Mouse (Mus musculus) yolk sac, embryonic 10.5 days (tissue): Measurements from ENCODE around the gene Gm10563.
A peak's percentile ranks its signal among the peaks of the same experiment; 100 is the strongest.

Experiments used
- DNase-seq: peaks from one replicate; pipeline ENCODE4 v3.0.0-alpha.2; 2017; ENCODE audit warnings: low spot score

Gene Gm10563

GRCm38 (mm10) chr4:155652283-155653085 lies 7.3 kb upstream of the Gm10563 start:
- no peak for DNase-seq

GRCm38 (mm10) chr4:155651553-155652269 lies 6.5 kb upstream of the Gm10563 start:
- no peak for DNase-seq

- no peak for DNase-seq
Observed at GRCm38 (mm10) chr4:155649355-155649754, 4.1 kb upstream of the Gm10563 start.

GRCm38 (mm10) chr4:155645721-155646120 lies 513 bp upstream of the Gm10563 start:
- no peak for DNase-seq

GRCm38 (mm10) chr4:155643531-155643930 lies 1.7 kb downstream of the Gm10563 start:
- no peak for DNase-seq

- no peak for DNase-seq
Observed at GRCm38 (mm10) chr4:155635766-155636499, 9.3 kb downstream of the Gm10563 start.

GRCm38 (mm10) chr4:155630267-155630666 lies 14.9 kb downstream of the Gm10563 start:
- no peak for DNase-seq

GRCm38 (mm10) chr4:155624338-155625291 lies 20.6 kb downstream of the Gm10563 start, which contains the start of gene Cdk11b:
TSS of gene Cdk11b (plus strand) at chr4:155624854.
- DNase-seq: peak; percentile 96

- no peak for DNase-seq
Observed at GRCm38 (mm10) chr4:155618321-155618720, 26.9 kb downstream of the Gm10563 start.

- no peak for DNase-seq
Observed at GRCm38 (mm10) chr4:155613264-155613663, 31.9 kb downstream of the Gm10563 start.

GRCm38 (mm10) chr4:155611860-155612259 lies 33.3 kb downstream of the Gm10563 start:
- no peak for DNase-seq

GRCm38 (mm10) chr4:155606825-155607224 lies 38.4 kb downstream of the Gm10563 start:
- DNase-seq: no peak

- no peak for DNase-seq
Observed at GRCm38 (mm10) chr4:155605132-155605531, 40.1 kb downstream of the Gm10563 start.

- DNase-seq: no peak
Observed at GRCm38 (mm10) chr4:155603801-155604200, 41.4 kb downstream of the Gm10563 start.

GRCm38 (mm10) chr4:155602753-155603152 lies 42.5 kb downstream of the Gm10563 start:
- DNase-seq: no peak

- DNase-seq: no peak
Observed at GRCm38 (mm10) chr4:155601997-155602456, 43.2 kb downstream of the Gm10563 start.

- peak; percentile 96 for DNase-seq
Observed at GRCm38 (mm10) chr4:155601091-155601996, 43.9 kb downstream of the Gm10563 start, which contains the start of gene Slc35e2. TSS of gene Slc35e2 (plus strand) at chr4:155601416.

- no peak for DNase-seq
Observed at GRCm38 (mm10) chr4:155599901-155600825, 45.0 kb downstream of the Gm10563 start.

GRCm38 (mm10) chr4:155598536-155598935 lies 46.7 kb downstream of the Gm10563 start:
- peak; percentile 40 for DNase-seq
